Mouse (Mus musculus) heart, adult 2 months (tissue): ENCODE data around the gene Pde6d.

ENCODE experiments used
- CTCF ChIP-seq: fragments of 200-600 bp; IDR thresholded peaks from 2 replicates; pipeline ENCODE4 v1.8.1; 2022; ENCODE audit warnings: antibody characterized with exemption, mild to moderate bottlenecking, moderate library complexity
- POLR2A ChIP-seq: fragments of 200-500 bp; IDR thresholded peaks from 2 replicates; pipeline ENCODE4 v1.6.1; 2011; ENCODE audit warnings: mild to moderate bottlenecking, low read depth, low read length, control low read depth; ENCODE audit not compliant: insufficient read depth

GRCm38 (mm10) chr1:86526116-86526788 is 56.2 kb downstream of the Pde6d start, which contains the start of gene Ptma:
- TF ChIP-seq CTCF (no peak), POLR2A (peak; percentile 97)
